In the genomic region with DNA sequence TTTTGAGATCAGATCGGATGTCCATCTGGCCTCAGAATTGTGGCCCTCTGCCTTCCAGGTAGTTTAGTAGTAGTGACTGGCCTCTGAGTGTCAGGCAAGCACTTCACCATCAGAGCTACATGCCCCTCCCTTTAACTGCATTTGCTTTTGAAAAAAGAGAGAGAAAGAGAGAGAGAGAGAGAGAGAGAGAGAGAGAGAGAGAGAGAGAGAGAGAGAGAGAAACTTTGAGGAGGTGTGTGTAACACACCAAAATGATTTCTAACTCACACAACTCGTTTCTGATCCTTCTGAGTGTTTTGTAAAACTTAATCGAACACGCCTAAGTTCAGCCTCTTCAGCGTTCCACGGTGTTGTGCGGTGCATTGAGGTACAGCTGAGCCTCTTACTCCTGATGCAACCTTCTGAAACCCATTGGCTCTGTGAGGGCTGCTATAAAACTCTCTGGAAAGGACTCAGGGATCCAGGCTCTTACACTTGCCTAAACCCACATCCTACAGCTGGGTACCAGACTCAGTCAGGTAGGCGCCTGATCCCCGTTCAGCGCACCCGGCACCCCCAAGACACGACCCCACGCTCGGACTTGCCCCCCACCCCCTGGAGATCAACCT, we compare ENCODE assay signal across 8 mouse cellular contexts. TPM values are rescaled to one million over a fixed set of nuclear protein-coding genes. Genes with fewer than 3 reads are reported as not detected.
DNase-seq lines count a peak whose midpoint lies in the region; ATAC-seq and TF ChIP-seq lines count a peak whose summit lies in the region.

No protein-coding gene starts in this region.

- H3K9me3 ChIP-seq in heart, embryonic 14.5 days (ENCODE audit: control insufficient read depth, low read length) = no peaks in the 10 kb centered on the region
- no peaks in the 10 kb centered on the region for H3K9me3 ChIP-seq in hindbrain, embryonic 16.5 days (ENCODE audit: control insufficient read depth, low read length)

- peaks cover 59% of the 10 kb centered on the region for H3K27me3 ChIP-seq in heart, embryonic 14.5 days (ENCODE audit: control insufficient read depth, insufficient read depth, low read length)
- peaks cover 45% of the 10 kb centered on the region for H3K27me3 ChIP-seq in hindbrain, embryonic 16.5 days (replicated peaks; ENCODE audit: control insufficient read depth, insufficient read depth, low read length)
- H3K27me3 ChIP-seq in myocyte (ENCODE audit: control insufficient read depth, insufficient read depth, insufficient read length) = peaks cover 32% of the 10 kb centered on the region

- intact Hi-C loops in heart, postnatal 10 days (cut with DNase I) = no loop called here
- intact Hi-C loops in left cerebral cortex, postnatal 25 days (cut with DNase I) = loop anchor here (10.0 kb wide), 2 partner anchors 281 to 421 kb away; partner anchors contain the start of gene Hoxb13

- no peak for DNase-seq in heart, postnatal 10 days
- DNase-seq in brain, embryonic 14.5 days (ENCODE audit: low read depth) = peak; percentile 9
- no peak for DNase-seq in cerebellum, postnatal 25 days
- DNase-seq in left cerebral cortex, postnatal 25 days (ENCODE audit: low spot score in 2 of 2) = no peak
- DNase-seq in cerebellum, postnatal 14 days = no peak

- no peaks in the 10 kb centered on the region for H3K79me2 ChIP-seq in myocyte (ENCODE audit: control insufficient read depth, insufficient read depth)

- 6% methylated on average over 14 of the region's 14 CpGs for WGBS in heart, embryonic 14.5 days
- 3% methylated on average over 14 of the region's 14 CpGs for WGBS in hindbrain, embryonic 16.5 days

- no peak overlapping the region for H3K9ac ChIP-seq in heart, embryonic 14.5 days (ENCODE audit: low read length)
- no peak overlapping the region for H3K9ac ChIP-seq in hindbrain, embryonic 16.5 days (ENCODE audit: low read depth, low read length)

- TF ChIP-seq CTCF in brain, embryonic 14.5 days (IDR thresholded peaks at IDR 0.05; ENCODE audit: borderline replicate concordance, extremely low read depth, insufficient read depth, insufficient read length) = no peak

- no peaks in the 10 kb centered on the region for H3K36me3 ChIP-seq in heart, embryonic 14.5 days (ENCODE audit: control insufficient read depth, insufficient read depth, low read length)
- no peaks in the 10 kb centered on the region for H3K36me3 ChIP-seq in hindbrain, embryonic 16.5 days (ENCODE audit: control insufficient read depth, insufficient read depth, low read length)
- no peaks in the 10 kb centered on the region for H3K36me3 ChIP-seq in myocyte (ENCODE audit: control insufficient read depth, insufficient read depth)

- peak overlapping the region; percentile 65 for H3K4me2 ChIP-seq in heart, embryonic 14.5 days (ENCODE audit: low read length)
- H3K4me2 ChIP-seq in hindbrain, embryonic 16.5 days (ENCODE audit: low read length) = peak overlapping the region; percentile 41
- peak overlapping the region; percentile 57 for H3K4me2 ChIP-seq in myocyte (ENCODE audit: low read depth)

- no peak for ATAC-seq in heart, embryonic 14.5 days (ENCODE audit: insufficient number of reproducible peaks, insufficient read depth, low FRiP score, low read depth)
- ATAC-seq in hindbrain, embryonic 16.5 days = no peak

- peaks cover 11 to 18% of the 10 kb centered on the region in 2 experiments for H3K4me1 ChIP-seq in heart, embryonic 14.5 days (ENCODE audit: control insufficient read depth in 2 of 2, insufficient read depth in 2 of 2, low read length in 2 of 2)
- peaks cover 10% of the 10 kb centered on the region for H3K4me1 ChIP-seq in hindbrain, embryonic 16.5 days (ENCODE audit: control insufficient read depth, insufficient read depth, low read depth, low read length)

- H3K4me3 ChIP-seq in heart, embryonic 14.5 days (ENCODE audit: control insufficient read depth in 1 of 2, insufficient read depth in 1 of 2, low read depth in 1 of 2, low read length in 2 of 2) = peak overlapping the region in 1 of 2 experiments; percentile 29; a peak in 3 of 4 replicates
- 0 out of 2 replicates have a peak overlapping the region, but pooled peaks have one; percentile 11 for H3K4me3 ChIP-seq in hindbrain, embryonic 16.5 days (ENCODE audit: low read length)
- H3K4me3 ChIP-seq in myocyte = peak overlapping the region; percentile 11

- H3ac ChIP-seq in myocyte (ENCODE audit: control insufficient read depth, insufficient read length) = no peak overlapping the region

- no peak overlapping the region for H3K27ac ChIP-seq in heart, embryonic 14.5 days (replicated peaks in 1 of 2; ENCODE audit: control insufficient read depth in 1 of 2, insufficient read depth in 1 of 2, low read depth in 2 of 2, low read length in 2 of 2)
- H3K27ac ChIP-seq in hindbrain, embryonic 16.5 days (ENCODE audit: low read depth, low read length) = no peak overlapping the region

- TF ChIP-seq POLR2A in brain, embryonic 14.5 days (IDR thresholded peaks at IDR 0.05; ENCODE audit: borderline replicate concordance, extremely low read depth, insufficient read depth, insufficient read length, poor library complexity, severe bottlenecking) = no peak
- TF ChIP-seq POLR2A in myocyte (IDR thresholded peaks at IDR 0.05; ENCODE audit: insufficient read length, low read depth) = no peak

TF ChIP-seq in myocyte, 11 proteins besides CTCF, POLR2A, EP300 and RAD21:
- TF ChIP-seq TCF3 (IDR thresholded peaks at IDR 0.05; ENCODE audit: insufficient read length, low read depth) (no peak), CEBPB (IDR thresholded peaks at IDR 0.05; ENCODE audit: insufficient read depth, poor library complexity, severe bottlenecking) (peak; percentile 96)
TF ChIP-seq in myocyte: peak in this region for 1.

RNA-seq across cellular contexts. Expression of gene B4galnt2, which starts 0.6 kb away (rescaled TPM):
- 0.11 TPM in 1 of 2 replicates, not detected in the other for polyA plus RNA-seq in heart, embryonic 14.5 days (2014; fragmentation: Nextera tagmentation; extraction: Ambion mirVana)
- not detected for total RNA-seq in heart, postnatal 10 days (2021)
- 0.06 TPM in 1 of 2 replicates, not detected in the other for polyA plus RNA-seq in brain, embryonic 14.5 days (2012; rRNA removed)
- 0.09 TPM in 1 of 2 replicates, not detected in the other for polyA plus RNA-seq in hindbrain, embryonic 16.5 days (2015; fragmentation: Nextera tagmentation; extraction: Ambion mirVana)
- 0.14 TPM for polyA plus RNA-seq in myocyte (2012; fragmentation: generic; extraction: Trizol)
- not detected for total RNA-seq in left cerebral cortex, postnatal 25 days (2021)
